Mouse (Mus musculus) small intestine, adult 2 months (tissue): Measurements from ENCODE around the gene Igf2bp2.

Experiments
- CTCF ChIP-seq: fragments of 200-500 bp; IDR thresholded peaks from 2 replicates; pipeline ENCODE4 v1.5.1; 2012; ENCODE audit warnings: low read depth, mild to moderate bottlenecking, control low read depth, inconsistent platforms, low read length, moderate library complexity, mixed read lengths; ENCODE audit not compliant: insufficient replicate concordance, insufficient read length; ENCODE audit errors: extremely low read depth
- POLR2A ChIP-seq: fragments of 200-500 bp; IDR thresholded peaks from 2 replicates; pipeline ENCODE4 v1.6.1; 2012; ENCODE audit warnings: low read depth, mild to moderate bottlenecking, control low read depth, inconsistent platforms, low read length, moderate library complexity

GRCm38 (mm10) chr16:22107897-22108516 is 55.1 kb downstream of the Igf2bp2 start:
- TF ChIP-seq CTCF (no peak), POLR2A (no peak)
